Mouse (Mus musculus) gastrocnemius, adult 18-20 months (tissue): ENCODE results near the gene Elf4. TPM values are rescaled to one million over a fixed set of nuclear protein-coding genes. Genes with fewer than 3 reads are reported as not detected.
A peak's percentile ranks its signal among the peaks of the same experiment; 100 is the strongest.
"Not testable (repeated sequence)": the region's sequence is repeated elsewhere in the genome, so short reads cannot be mapped to it uniquely, and the experiment has no call there.

Experiments
- DNase-seq: peaks from one replicate; pipeline ENCODE4 v3.0.0; 2021; ENCODE audit warnings: low spot score
- total RNA-seq, 2 experiments: library from RNA; stranded (reverse); gene quantifications; 2 replicates each; pipeline ENCODE4 v1.2.3; 2021

Gene Elf4
- total RNA-seq, 2 experiments from 2014 or later = 1.6 to 2.3 TPM

GRCm38 (mm10) chrX:48439036-48439435 is 23.9 kb downstream of the Elf4 start:
- no peak for DNase-seq

DNA sequence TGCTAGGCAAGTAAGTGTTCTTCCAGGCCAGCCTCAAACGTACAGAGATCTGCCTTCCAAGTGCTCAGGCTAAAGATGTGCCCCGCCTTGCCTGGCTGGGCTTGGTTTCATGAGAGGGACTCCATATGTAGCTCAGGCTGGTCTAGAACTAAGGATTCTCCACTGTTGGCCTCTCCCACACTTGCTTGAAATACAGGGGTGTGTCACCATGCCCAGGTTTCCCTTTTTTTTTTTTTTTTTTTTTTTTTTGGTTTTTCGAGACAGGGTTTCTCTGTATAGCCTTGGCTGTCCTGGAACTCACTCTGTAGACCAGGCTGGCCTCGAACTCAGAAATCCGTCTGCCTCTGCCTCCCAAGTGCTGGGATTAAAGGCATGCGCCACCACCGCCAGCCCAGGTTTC is 26.9 kb downstream of the Elf4 start:
- DNase-seq = not testable (repeated sequence)

- DNase-seq = peak; percentile 22
Observed at GRCm38 (mm10) chrX:48435477-48435900, 27.4 kb downstream of the Elf4 start.

DNA sequence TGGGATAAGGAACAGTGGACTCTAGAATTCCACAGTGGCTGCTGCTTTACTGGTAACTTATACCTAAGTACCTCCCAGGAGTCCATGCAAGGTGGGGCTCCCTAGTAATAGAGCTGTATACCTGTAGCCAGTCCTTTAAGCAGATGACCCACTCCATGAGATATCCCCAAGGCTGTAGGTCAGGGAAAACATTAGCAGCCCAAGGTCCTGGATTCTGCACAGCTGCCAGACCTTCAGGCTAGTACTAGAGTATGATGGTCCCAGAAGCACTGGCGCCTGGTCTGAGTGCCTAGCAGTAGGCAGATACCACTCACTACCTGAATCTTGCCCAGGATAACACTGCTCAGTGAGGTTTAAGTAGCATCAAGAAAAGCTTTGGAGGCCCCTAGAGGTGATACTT is 28.7 kb downstream of the Elf4 start:
- DNase-seq = no peak

DNA sequence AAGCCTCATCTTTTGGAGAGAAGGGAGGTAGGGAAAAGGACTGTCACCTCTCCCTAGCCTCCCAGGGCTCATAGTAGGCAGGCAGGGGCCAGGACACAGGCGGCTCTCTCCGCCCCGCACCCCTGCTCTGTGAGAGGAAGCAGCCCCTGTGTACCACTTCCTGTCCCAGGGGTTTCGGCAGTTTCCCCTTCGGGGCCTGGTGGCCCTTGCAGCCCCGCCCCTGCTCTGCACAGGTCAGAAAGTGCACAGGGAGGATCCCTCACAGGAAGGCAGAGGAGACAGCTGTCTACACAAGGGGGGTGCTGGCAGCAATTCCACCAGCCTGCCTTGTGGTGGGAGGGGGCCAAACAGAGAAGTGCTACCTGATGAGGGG is 29.4 kb downstream of the Elf4 start:
- DNase-seq = no peak

- DNase-seq = no peak
Observed at GRCm38 (mm10) chrX:48432599-48433526, 30.1 kb downstream of the Elf4 start.

GRCm38 (mm10) chrX:48429538-48429937 is 33.4 kb downstream of the Elf4 start:
- DNase-seq = no peak

GRCm38 (mm10) chrX:48429100-48429499 is 33.8 kb downstream of the Elf4 start:
- DNase-seq = no peak

DNA sequence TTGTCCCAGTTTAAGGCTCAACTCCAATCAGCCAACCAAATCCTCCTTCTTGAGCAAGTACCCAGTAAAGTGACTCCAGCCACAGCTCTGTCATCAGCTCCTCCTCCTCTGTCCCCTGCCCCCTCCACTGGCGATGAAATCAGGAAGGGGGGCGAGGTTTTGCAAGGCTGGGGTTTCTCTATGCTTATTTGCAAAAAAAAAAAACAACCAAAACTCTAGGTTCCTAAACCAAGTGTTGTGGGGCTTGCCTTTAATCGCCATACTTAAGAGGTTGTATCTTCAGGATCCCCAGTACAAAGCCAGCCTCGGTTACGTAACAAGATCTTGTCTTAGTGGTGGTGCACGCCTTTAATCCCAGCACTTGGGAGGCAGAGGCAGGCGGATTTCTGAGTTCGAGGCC is 34.3 kb downstream of the Elf4 start:
- no peak for DNase-seq

DNA sequence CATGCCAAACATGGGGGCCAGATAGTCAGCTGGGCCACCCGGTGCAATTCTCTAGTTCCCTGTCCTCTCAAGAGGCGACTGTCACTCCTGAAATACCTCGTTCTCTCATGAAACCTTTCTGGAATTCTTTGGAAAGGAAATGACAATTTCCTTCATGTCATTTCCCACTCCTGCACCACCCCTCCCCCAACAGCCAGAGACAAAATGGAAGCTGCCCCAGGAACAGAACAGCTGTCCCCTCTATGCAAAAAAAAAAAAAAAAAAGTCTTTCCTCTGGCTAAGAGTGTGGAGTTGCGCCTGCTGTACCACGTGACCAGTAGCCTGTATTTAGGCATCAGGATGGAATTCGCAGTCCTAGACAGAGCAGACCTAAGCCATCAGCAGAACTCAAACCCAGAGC is 34.7 kb downstream of the Elf4 start:
- no peak for DNase-seq

GRCm38 (mm10) chrX:48425280-48425679 is 37.7 kb downstream of the Elf4 start:
- no peak for DNase-seq

DNA sequence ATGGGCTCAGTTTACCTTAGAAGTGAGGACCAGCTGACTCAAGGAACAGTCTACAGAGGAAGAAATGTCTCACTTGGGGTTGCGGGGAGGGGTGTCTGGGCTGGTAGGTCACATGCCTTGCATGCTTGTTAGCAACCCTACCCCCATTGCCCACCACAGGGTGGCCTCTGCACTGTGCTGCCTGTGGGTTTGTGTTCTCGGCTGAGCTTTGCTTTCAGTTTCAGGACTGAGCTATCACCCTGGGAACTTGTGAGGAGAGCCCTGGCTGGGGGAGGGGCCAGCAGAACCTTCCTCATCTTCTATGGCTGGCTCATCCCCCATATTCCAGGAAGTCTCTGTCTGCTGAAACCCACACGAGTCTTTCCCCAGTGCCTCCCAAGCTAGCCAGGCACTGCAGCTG is 38.3 kb downstream of the Elf4 start:
- no peak for DNase-seq

DNA sequence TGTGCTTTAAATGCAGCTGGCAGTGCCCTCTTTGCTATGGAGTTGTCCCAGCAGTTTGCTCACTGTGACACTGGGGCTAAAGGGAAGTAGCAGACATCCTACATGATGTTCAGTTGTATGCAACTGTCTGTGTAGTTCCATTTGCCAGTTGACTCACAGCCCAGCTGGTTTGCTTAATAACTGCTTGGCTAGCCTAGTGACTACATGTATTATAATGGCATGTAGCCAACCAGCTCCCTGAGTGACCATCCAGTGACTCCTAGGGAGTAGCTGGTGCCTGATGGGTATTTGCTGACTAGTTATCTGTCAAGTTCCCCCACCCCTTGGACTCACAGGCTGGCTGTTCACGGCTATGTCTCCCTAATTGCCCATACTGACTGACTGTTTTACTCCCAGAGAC is 39.3 kb downstream of the Elf4 start:
- no peak for DNase-seq

DNA sequence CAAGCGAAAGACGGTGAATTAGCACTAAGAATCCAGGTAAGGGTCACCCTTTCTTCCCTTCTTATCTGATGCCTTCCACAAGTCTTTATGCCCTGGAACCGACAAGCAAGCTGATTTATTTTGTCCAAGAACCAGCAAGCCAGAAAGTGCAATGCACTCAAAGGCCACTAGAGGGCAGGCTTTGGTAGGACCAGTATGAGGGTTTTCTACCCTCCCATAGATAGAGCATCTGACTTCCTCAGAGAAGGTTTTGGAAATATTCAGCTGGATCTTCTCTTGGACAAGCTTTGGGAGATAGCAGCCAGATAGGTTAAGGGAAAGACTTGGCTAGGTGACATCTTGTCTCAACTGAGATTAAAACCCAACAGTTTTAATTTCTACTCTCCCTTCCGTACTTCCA is 39.9 kb downstream of the Elf4 start:
- DNase-seq = peak; percentile 68

- DNase-seq = no peak
Observed at GRCm38 (mm10) chrX:48418417-48418816, 44.5 kb downstream of the Elf4 start.

DNA sequence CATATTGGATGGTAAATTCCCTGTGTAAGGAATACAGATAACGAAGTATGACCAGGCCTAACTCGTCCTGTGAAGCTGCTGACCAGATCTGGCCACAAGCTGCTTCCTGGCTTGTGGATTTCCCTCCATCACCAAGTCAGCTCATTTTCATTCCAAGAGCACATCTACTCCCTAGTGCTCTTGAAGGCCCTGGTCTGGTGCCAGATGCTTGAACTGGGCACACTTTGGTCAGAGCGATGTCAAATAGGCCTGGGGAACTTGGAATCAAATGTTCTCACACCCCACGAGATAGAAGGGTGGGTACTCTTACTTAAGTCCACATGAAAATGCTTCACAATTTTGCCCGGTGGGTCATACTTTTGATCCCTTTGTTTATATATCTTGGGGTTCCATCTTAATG is 48.6 kb downstream of the Elf4 start:
- no peak for DNase-seq

DNA sequence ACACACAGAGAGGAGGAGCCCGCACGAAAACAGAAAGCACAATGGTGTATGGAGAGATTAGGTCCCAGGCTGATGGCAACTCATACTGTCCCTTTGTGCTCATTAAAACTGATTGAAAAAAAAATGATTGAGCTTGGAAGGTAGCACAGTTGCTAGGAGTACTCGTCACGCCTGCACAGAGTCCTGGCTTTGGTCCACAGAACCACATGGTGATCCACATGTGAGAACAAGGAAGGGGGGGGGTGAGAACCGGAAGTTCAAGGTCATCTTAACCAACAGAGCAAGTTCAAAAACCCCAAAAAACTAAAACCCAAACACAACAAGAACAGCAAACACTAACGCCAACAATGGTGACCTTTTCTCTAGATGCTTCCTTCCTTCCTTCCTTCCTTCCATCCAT is 50.3 kb downstream of the Elf4 start:
- no peak for DNase-seq

DNA sequence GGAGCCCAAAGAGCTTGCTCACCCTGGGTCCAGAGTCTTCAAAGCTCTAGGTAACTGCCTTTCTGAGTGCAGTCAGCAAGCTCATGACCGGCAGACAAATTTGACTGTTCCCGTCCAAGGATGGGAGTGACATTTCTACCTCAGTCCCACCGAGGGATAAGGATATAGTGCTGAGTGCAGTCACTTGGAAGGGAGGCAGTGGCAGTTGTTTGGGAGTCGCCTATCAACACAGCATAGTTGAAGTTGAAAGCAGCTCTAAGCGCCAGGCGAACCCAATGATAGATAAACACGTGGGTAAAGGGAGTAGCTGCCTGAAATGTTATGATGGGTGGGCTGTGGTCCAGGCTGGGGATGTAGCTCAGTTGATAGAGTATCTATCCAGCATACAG is 52.5 kb downstream of the Elf4 start:
- no peak for DNase-seq

- peak; percentile 86 for DNase-seq
Observed at GRCm38 (mm10) chrX:48409611-48410387, 53.1 kb downstream of the Elf4 start.

DNA sequence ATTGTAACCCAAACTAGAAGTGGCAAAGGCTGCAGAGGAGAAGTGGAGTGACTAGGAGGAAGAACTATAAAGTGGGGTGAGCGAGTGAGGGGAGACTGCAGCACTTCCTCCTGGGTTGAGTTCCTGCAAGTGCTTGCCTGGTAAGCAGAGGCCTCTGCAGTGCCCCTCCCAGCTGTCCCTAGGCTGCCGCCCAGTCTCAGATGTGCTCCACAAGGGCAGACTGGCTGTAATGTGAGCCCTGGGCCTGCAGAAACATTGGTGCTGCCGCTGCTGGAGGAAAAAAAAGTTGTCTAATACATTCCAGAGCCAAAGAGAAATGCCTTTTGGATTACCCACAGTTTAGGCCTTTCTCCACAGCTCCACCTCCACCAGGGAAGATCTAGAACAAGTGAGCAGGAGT is 57.8 kb downstream of the Elf4 start:
- DNase-seq = peak; percentile 48

DNA sequence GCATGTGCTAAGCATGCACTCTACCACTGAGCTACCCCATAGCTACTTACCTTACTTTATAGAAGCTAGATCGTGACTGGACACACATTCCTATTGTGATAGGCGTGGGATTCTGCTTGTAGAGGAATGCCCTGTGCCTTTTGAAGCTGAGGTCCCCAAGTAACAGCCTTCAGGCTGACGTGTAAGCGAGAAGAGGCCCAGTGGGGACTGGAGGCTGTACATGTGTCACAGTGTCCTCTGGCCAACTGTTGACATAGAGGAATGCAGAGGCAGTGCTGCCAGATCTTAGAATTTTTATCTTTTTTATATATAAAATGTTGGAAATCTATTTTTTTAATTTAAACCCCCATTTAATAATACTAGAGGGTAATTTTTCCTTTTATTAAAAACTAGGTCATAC is 62.9 kb downstream of the Elf4 start:
- DNase-seq = no peak

DNA sequence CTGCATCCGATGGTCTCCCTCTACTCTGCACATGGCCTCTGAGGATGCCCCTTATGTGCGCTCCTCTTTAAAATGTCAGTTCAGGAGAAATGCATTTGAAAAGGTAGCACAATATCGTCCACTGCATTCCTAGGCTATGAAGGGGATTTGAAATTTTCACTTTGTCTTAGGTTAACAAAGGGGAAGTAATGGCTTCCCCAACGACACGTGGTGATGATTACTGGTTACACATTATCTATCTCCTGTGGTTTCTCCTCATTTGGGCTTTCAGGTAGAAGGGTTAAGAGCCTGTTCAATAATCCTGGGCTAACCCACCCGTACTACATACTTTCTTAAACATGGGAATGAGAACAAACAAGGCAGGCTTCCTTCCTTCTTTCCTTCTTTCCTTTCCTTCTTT is 73.6 kb downstream of the Elf4 start:
- DNase-seq = no peak

DNA sequence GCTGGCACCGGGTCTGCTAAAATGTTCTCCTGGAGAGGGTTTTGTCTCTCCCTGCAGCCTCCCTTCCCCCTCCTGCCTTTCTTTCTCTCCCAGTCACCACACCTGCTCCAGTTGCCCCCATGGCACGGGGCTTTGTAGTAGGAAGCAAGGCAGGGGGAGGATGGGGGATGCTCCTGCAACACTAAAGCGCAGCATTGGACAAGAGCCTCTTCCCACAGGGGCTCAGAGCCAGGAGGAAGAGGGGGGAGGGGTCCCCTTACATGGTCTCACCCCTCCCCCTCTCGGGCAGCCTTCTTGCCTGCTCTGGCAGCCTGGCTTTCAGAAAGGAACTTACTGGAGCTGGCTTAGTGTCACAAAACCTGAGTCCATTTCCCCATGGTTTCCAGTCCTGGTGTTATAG is 77.0 kb downstream of the Elf4 start:
- DNase-seq = no peak
